Mouse (Mus musculus): ENCODE data around the gene Coq7.

- TF ChIP-seq CTCF (IDR thresholded peaks at IDR 0.05; ENCODE audit: low read depth) (no peak), EP300 (IDR thresholded peaks at IDR 0.05; ENCODE audit: low read depth) (no peak)
Measured at GRCm38 (mm10) chr7:118499784-118500435, 33.2 kb downstream of the Coq7 start.
